Mouse (Mus musculus): Measurements from ENCODE around the gene Slc25a10.

The Slc25a10 gene

GRCm38 (mm10) chr11:120484265-120484981, 7.2 kb upstream of the Slc25a10 start, which contains the start of gene Mrpl12:
Gene Mrpl12, plus strand, starts transcription at chr11:120484613.
- in situ Hi-C loops (cut with MboI, MseI), result no loop called here

GRCm38 (mm10) chr11:120485251-120485650, 6.4 kb upstream of the Slc25a10 start:
- in situ Hi-C loops (cut with MboI, MseI), result no loop called here

DNA sequence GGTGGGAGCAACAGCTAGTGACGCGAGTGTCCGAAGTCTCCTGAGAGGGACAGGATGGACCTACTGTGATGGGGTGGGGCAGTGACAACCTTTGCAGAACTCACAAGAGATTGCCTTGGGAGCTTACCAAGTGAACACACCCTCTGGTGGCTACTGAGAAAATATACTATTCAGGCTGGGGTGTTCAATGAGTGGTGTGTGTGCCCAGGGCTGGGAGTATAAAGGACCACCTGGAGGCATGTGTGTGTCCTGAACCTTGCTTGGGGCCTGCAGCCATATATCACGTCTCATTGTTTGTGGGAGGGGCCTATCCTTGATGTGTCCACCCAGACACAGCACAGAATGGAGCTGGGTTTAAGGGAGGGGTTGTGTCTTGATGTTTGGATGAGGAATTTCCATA, 3.1 kb upstream of the Slc25a10 start:
- in situ Hi-C loops (cut with MboI, MseI), result no loop called here

DNA sequence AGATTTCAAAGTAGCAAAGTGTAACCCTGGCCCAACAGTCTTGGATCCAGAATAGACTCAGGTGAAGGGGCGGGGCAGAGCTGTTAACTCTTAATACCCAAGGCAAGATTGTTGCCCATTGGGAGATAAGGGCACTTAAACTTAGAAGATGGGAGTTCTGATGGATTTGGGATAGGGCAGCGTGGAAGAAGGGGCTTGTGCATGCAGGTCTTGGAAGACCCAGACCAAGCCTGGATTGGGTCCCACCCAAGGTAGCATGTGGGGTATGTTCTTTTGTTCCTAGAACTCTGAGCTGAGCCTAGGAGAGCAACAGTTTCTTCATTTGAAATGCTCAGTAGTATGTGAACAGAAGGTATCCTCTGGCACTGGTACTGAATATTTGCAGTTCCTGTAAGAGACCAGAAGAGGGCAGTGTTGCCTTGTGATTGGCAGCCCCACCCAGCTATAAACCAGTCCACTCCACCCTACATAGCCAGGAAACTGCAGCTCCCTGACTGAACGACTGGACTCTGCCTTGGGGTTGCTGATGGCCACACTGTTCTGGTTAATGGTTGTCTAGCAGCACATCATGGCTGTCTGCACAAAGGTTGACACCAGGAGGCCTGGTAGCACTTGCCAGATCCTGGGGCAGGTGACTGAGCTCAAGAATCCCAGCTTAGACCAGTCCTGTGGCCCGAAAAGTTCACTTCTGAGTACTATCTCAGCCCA, 2.4 kb upstream of the Slc25a10 start:
- in situ Hi-C loops (cut with MboI, MseI), result no loop called here

DNA sequence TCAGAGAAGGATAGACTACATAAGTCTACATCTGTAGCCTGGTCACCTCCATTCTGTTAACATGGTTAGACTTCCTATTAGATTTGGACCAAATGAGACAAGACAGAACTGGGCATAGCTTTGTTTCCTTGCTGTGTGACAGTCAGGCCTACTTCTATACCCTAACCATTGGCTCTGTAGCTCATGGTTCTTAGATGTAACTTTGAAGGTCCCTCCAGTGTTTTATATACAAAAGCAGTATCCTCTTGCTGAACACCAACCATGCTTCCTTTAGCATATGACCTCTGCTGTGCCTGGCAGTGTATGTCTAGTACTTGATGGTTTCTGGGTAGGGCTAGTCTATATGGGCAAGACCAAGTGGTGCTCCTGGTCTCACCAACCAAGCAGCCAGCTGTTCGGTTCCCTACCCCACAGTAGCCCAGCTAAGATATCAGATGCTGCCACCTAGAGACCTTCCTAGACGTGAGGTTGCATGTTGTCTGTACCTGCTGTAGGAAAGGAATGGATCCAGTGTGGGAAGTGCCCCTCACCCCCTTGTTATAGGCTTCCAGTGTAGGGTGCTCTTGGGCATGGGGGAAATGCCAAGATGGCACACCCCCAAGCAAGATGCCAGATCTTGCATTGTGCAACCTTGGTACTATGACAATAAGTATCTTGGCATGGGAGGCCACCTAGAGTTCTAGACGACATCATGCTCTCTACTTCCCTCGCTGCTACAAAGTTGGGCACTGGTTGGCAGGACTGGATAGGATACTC, 1.2 kb upstream of the Slc25a10 start:
- in situ Hi-C loops (cut with MboI, MseI), result no loop called here

DNA sequence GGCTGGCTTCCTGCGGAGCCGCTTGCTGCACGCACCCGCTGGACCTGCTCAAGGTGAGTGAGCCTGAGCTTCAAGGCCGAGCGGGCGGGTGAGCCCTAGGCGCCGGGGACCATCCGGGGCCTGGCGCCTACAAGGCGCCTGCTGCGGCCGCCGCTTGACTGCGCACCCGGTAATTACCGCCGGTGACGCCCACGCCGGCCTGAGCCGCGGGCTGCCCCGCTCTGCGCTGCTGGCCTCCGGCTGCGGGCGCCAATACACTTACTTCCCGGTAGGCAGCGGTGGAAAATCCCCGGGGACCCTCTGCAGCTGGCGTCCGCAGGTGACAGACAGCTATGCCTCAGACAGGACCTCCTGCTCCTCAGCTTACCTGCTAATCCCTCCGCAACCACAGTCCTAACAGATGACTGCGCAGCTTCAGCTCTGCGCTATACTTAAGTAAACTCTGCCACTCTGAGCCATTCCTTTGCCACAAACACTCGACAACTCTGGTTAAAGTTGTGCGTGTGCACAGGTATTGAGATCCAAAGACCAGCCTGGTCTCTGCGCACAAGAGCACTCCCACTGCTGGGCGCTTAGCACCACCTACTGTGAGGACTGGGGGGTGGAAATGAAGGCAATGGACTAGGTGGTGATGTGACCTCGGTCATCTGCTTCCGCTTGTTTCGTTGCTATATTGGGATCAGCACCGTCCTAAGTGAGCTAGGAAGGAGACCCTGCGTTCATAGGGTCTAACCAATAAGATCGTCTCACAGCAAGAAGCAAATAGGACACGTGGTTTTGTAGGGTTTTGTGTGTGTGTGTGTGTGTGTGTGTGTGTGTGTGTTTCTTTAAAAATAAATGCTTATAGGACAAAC, 611 bp downstream of the Slc25a10 start:
- in situ Hi-C loops (cut with MboI, MseI), result no loop called here

DNA sequence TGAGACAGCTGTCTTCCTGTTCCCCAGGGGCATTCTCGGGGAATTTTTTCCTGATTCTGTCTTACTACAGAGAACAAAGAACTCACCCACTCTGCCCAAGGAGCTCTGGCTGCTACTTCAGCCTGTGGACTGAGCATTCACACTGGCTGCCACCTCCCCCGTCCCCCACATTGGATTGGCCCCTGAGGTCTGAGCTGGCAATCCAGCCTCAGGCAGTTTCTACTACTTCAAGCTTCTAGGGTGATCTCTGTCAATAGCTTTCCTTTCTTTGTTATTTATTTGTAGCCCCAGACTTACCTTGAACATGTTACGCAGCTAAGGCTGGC, 1.2 kb downstream of the Slc25a10 start:
- in situ Hi-C loops (cut with MboI, MseI), result no loop called here

- in situ Hi-C loops (cut with MboI, MseI), result no loop called here
These were observed 1.7 kb downstream of the Slc25a10 start for GRCm38 (mm10) chr11:120493351-120493750.

DNA sequence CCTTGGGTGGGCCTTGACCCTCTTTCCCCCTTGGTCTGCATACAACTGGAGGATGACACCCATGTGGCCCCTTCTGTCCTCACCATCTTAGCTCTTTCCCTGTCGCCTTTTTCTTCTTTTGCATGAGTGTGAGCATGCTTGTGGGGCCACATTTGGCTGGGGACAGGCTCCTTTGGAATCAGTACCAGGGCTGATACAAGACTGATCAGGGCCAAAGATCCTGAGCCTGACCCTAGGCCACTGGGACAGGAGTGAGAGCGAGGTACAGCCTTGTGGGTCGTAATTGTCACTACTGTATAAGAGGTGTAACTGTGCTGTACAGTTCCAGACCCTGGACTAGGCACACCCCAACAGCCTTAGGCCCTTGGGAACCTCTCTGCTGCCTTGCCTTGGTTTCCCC, 2.3 kb downstream of the Slc25a10 start:
- in situ Hi-C loops (cut with MboI, MseI), result no loop called here

- in situ Hi-C loops (cut with MboI, MseI), result no loop called here
These were observed 5.8 kb downstream of the Slc25a10 start for GRCm38 (mm10) chr11:120497436-120497835.

DNA sequence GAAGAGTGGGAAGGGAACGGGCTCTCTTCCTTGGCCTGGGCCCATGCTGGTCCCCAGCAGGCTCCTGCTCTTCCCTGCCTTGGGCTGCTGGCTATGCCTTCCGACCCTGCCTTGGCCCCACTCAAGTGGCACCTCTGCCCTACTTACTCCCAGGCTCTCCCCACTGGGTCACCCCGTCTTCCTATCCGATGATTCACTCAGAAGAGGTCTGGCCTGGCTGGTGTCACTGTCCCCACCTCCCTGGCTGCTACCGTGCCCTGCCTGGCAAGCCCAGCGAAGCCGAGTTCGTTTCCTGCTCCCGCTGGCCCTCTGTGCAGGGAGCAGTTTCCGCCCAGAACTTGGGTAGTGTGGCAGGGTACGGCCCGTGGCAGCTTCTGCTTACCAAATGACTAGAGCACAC, 6.6 kb downstream of the Slc25a10 start:
- in situ Hi-C loops (cut with MboI, MseI), result no loop called here

- in situ Hi-C loops (cut with MboI, MseI), result no loop called here
These were observed 7.3 kb downstream of the Slc25a10 start for GRCm38 (mm10) chr11:120498891-120499290.

DNA sequence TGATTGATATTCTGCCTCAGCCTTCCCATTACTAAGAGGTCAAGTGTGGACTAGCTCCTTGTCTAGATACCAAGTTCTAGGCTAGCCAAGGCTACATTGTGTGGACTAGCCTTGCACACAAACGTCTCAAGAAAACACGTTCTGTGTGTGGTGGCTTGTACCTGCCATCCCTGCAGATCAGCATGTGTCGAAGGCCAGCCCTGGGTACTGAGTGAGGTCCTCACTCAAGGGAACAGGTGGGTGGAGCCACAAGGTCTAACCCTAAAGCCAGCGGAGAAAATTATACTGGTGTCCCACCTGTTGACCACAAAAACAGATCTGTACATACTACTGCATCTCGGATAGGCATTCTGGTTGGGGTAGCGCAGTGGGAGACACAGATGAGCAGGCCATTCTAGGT, 8.3 kb downstream of the Slc25a10 start:
- in situ Hi-C loops (cut with MboI, MseI), result no loop called here

DNA sequence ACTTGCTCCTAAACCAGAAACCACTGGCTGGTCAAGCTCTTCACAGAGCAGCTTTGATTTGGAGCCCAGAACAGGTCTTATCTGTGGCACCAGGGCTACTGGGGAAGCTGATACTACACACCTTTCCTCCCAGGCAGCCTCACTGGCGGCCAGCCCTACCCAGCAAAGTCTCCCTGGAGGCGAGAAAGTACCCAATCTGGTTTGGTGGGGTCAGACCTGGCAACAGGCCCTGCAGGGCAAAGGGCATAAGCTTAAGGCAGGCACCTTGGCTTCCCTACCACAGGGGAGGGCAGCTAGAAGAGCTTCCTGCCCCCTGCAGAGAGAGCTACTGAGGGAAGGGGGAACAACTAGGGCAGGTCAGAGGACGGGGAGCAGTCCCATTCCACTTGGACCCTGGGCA, 8.7 kb downstream of the Slc25a10 start:
- in situ Hi-C loops (cut with MboI, MseI), result no loop called here

GRCm38 (mm10) chr11:120501018-120501417, 9.4 kb downstream of the Slc25a10 start:
- in situ Hi-C loops (cut with MboI, MseI), result no loop called here

- in situ Hi-C loops (cut with MboI, MseI), result no loop called here
These were observed 10.1 kb downstream of the Slc25a10 start for GRCm38 (mm10) chr11:120501701-120502100.

- in situ Hi-C loops (cut with MboI, MseI), result no loop called here
These were observed 14.0 kb downstream of the Slc25a10 start for GRCm38 (mm10) chr11:120505661-120506060.

- in situ Hi-C loops (cut with MboI, MseI), result no loop called here
These were observed 15.3 kb downstream of the Slc25a10 start for GRCm38 (mm10) chr11:120506899-120507298.

- in situ Hi-C loops (cut with MboI, MseI), result no loop called here
These were observed 16.1 kb downstream of the Slc25a10 start for GRCm38 (mm10) chr11:120507611-120508289.

- in situ Hi-C loops (cut with MboI, MseI), result no loop called here
These were observed 16.7 kb downstream of the Slc25a10 start for GRCm38 (mm10) chr11:120508290-120508870.

- in situ Hi-C loops (cut with MboI, MseI), result loop anchor here (5.0 kb wide), 1 partner anchor 52 kb away; no protein-coding TSS in a partner anchor
These were observed 18.3 kb downstream of the Slc25a10 start for GRCm38 (mm10) chr11:120509940-120510339.
